Mouse (Mus musculus): ENCODE results near the gene Tapbp.
"Not testable (repeated sequence)": the region's sequence is repeated elsewhere in the genome, so short reads cannot be mapped to it uniquely, and the experiment has no call there.

Gene Tapbp

GRCm38 (mm10) chr17:33915671-33916250, at the start of gene Tapbp, which contains the start of gene Zbtb22:
Gene Tapbp (plus strand): TSS chr17:33915899.
Gene Zbtb22 (plus strand): TSS chr17:33915904.
- peak; percentile 98 to 99 for DNase-seq

GRCm38 (mm10) chr17:33873537-33873936, 42.2 kb upstream of the Tapbp start, which contains the start of gene Gm7029:
Gene Gm7029 (plus strand): TSS chr17:33873837.
- not testable (repeated sequence) for DNase-seq

DNA sequence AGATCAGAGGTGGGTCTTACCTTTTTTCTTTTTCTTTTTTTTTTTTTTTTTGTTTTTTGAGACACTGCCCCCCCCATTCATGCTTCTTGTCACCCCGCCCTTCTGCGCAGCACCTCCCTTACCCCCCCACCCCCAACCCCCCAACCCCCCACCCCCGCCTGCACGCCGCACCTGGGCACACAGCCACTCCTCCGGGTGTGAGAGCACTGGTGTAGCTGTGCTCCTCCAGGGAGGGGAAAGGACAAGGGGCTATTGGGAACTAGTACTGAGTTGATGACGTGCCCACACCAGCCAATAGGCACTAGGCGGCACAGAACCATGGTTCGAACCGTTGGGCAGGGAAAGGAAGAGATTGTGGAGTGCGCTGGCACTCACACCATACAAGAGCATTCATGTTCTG, 41.3 kb upstream of the Tapbp start:
- no peak for DNase-seq

- peak; percentile 26 to 49 for DNase-seq
Observed at GRCm38 (mm10) chr17:33875797-33876196, 39.9 kb upstream of the Tapbp start.

DNA sequence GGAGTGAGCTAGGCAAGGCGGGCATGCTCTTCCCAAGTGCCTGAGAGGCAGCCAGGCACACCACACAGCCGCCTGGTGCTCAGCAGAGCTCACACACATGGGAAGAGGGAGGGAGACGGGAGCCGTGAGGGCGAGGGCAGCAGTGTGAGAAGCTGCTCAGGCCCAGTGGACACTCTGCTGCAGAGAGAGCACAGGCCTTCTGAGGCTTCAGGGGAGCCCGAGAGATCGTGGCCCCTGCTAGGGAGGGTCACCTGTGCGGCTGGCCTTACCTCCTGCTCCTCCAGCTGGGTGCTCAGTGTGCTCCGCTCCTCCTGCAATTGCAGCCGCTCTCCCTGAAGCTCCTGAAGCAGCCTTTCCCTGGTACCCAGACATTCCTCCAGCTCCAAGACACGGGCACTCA, 31.4 kb upstream of the Tapbp start:
- DNase-seq, result not testable (repeated sequence)

DNA sequence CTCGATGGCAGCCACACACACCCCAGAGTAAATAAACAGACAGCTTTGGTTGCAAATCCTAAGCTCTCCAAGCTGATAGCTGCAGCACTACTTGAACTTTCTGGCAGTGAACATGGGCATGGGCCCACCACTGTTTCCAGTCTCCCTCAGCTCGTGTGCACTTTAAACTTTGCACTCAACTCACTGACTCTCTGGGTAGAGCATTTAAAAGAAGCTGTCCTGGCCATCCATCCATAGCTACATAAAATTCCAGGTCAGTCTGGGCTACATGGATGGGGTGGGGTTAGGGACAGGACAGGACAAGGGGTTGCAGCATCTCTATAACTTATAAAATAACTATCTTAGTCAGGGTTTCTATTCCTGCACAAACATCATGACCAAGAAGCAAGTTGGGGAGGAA, 27.9 kb upstream of the Tapbp start:
- DNase-seq, result peak; percentile 19 to 65

DNA sequence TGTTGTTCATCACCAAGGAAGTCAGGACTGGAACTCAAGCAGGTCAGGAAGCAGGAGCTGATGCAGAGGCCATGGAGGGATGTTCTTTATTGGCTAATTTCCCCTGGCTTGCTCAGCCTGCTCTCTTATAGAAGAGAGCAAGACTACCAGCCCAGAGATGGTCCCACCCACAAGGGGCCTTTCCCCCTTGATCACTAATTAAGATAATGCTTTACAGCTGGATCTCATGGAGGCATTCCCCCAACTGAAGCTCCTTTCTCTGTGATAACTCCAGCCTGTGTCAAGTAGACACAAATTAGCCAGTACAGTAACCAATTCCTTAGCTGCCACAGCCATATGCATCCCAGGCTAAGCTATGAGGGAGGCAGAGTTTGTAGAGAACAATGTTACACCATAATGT, 27.5 kb upstream of the Tapbp start:
- DNase-seq, result not testable (repeated sequence)

DNA sequence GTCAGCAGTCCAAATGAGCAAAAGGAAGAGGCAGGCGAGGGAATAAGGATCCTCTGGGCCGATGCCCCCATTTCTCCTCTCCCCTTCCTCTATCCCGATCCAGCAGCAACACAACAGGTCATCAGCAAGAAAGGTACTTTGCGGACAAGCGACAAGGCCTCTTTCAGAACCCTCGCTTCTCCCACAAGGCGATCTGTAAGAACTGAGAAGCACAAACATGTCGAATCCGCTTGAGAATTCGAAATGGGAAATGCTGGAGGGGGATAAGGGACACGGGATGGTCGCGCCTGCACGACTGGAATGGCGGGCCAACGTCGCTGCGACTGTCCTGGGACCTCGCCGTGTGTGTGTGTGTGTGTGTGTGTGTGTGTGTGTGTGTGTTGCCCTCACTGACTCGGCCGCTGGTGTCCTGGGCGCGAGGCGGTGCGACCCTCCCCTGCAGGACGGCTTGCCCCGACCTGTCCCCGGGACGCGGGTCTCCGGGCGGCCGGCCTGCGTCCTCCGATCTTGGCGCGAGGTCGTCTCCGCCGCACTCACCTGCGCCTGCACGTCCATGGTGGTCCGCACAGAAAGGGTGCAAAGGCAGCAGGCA, 25.7 kb upstream of the Tapbp start:
- DNase-seq, result not testable (repeated sequence)

GRCm38 (mm10) chr17:33890533-33891059, 25.1 kb upstream of the Tapbp start, which contains the start of gene Kifc1:
Gene Kifc1 (minus strand): TSS chr17:33890661.
- DNase-seq, result peak; percentile 98 to 100

- no peak for DNase-seq
Observed at GRCm38 (mm10) chr17:33891357-33891756, 24.3 kb upstream of the Tapbp start.

DNA sequence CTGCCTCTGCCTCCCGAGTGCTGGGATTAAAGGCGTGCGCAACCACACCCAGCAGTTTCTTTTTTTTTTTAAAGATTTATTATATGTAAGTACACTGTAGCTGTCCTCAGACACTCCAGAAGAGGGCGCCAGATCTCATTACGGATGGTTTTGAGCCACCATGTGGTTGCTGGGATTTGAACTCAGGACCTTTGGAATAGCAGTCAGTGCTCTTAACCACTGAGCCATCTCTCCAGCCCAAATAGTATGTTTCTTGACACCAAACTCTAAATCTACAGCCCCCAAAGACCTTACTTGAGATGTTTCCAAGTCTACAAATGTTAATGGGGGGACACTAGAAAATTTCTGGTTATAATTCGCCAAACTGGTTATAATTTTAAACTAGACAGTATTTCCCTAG, 23.8 kb upstream of the Tapbp start:
- DNase-seq, result not testable (repeated sequence)

DNA sequence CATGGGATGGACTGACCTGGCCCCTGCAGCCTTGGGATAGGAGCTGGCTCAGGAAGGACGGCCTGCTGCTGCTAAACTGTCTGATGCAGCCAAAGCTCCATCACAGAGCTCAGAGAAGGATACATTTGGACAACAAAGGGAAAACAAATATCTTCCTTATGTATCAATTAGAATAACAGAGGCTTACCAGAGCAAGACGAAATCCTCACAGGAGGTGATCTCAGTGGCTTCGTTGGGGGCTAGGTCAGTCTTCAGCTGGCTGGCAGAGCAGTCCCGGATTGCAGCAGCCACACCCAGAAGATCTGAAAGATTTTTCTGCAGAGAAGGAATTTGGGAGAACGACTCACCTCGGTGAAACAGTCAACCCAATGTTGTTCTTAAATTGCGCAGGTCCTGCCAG, 23.3 kb upstream of the Tapbp start:
- DNase-seq, result no peak

GRCm38 (mm10) chr17:33893011-33893410, 22.7 kb upstream of the Tapbp start:
- not testable (repeated sequence) for DNase-seq

GRCm38 (mm10) chr17:33897114-33897794, 18.4 kb upstream of the Tapbp start:
- DNase-seq, result peak; percentile 64 to 67

DNA sequence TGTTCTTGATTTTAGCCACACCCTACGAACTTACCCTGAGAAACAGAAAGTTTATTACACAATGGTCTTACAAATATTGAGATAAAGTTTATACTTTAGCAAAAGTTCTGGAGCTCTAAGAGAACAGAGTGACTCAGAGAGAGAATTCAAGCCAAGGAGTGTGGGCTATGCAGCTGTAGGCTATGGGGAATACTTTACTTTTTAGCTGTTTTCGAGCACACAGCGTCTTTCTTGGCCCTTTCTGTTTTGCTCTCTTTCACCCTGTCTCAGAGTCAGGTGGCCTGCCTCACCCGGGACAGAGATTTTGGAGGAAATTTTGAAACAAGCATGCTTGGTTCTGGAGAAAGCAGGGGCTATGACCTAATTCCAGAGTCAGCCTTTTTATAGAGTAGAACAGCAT, 17.5 kb upstream of the Tapbp start:
- not testable (repeated sequence) for DNase-seq

DNA sequence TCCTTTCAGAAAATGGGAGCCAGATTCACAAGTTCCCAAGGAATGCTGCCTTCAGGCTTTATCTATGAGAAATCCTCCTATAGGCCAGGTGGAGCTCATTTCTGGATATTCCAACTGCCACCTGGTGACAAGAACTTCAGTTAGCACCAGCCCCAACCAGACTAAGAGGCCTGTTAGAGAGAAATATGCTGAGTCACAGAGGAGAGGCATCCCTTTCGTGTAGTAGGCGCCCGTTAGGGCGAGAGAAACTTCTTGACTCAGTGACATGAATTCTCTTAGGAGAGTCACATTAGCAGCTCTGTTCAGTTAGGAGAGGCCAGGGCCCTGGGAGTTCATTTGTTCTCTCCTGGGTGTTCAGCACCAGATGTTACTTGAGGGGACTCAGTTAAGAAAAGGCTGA, 16.1 kb upstream of the Tapbp start:
- DNase-seq, result no peak

- DNase-seq, result no peak
Observed at GRCm38 (mm10) chr17:33900281-33900988, 15.3 kb upstream of the Tapbp start.

GRCm38 (mm10) chr17:33900989-33901314, 14.7 kb upstream of the Tapbp start:
- DNase-seq, result no peak

DNA sequence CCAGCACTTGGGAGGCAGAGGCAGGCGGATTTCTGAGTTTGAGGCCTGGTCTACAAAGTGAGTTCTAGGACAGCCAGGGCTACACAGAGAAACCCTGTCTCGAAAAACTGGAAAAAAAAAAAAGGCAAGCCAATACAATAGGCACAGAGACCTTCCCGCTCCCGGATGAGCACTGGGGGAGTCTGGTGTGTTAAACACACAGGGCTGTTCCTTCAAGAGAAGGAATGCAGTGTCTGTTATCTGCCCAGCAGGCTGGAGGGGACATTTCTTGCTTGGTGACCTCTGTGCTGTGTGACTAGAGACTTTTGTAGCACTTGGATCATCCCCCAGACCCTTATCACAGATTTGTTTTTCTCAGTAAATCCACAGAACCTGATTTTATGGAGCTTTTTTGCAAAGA, 14.0 kb upstream of the Tapbp start:
- no peak for DNase-seq

GRCm38 (mm10) chr17:33902079-33902478, 13.6 kb upstream of the Tapbp start:
- no peak for DNase-seq

GRCm38 (mm10) chr17:33902491-33902890, 13.2 kb upstream of the Tapbp start:
- no peak for DNase-seq

DNA sequence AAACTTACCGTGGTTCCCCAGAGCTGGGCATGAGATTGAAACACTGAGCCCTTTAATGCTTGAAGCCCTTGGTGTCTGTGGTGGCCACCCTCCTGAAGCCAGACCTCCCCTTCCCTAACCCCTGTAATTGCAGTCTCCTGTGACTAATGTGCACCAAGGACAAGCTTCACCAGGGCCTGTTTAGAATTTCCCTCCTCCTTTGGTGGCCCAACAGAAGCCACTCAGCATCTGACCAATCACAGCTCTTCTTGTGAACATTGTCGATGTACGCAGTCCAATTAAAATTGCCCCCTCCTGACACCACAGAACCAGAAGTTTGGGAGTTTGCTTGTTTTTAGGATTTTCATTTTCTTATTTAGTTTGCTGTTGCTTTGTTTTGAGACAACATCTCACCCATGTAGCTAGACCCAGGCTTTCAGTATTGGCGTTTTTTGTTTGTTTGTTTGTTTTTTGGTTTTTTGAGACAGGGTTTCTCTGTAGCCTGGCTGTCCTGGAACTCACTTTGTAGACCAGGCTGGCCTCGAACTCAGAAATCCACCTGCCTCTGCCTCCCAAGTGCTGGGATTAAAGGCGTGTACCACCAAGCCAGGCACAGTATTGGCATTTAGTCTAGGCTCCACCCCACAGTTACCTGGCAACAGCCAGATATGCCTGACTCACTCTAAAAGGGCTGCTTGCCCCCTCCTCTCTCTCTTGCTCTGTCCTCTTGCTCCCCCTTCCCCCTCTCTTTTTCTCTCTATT, 11.6 kb upstream of the Tapbp start:
- DNase-seq, result not testable (repeated sequence)

Data from kidney, postnatal 25 days (tissue).